Mouse (Mus musculus) forebrain, embryonic 12.5 days (tissue): Measurements from ENCODE around the gene Ptgfrn. TPM values are rescaled to one million over a fixed set of nuclear protein-coding genes. Genes with fewer than 3 reads are reported as not detected.
A peak's percentile ranks its signal among the peaks of the same experiment; 100 is the strongest.

Experiments used
- ATAC-seq: fragments of 200-750 bp; cut with Nextera tagmentation; 2 replicates; pipeline ENCODE4 v1.8.0; 2017; ENCODE audit warnings: moderate TSS enrichment; ENCODE audit not compliant: low FRiP score
- H3K27ac ChIP-seq: fragments of 300-500 bp; sonication (generic); 2 replicates; pipeline ENCODE4 v1.5.1; 2016; ENCODE audit warnings: mild to moderate bottlenecking
- H3K27me3 ChIP-seq: fragments of 300-500 bp; sonication (generic); 2 replicates; pipeline ENCODE4 v1.6.1; 2016; ENCODE audit warnings: mild to moderate bottlenecking
- H3K36me3 ChIP-seq: fragments of 300-500 bp; sonication (generic); replicated peaks from 2 replicates; pipeline ENCODE4 v1.6.1; 2016; ENCODE audit warnings: mild to moderate bottlenecking
- H3K4me1 ChIP-seq: fragments of 300-500 bp; sonication (generic); 2 replicates; pipeline ENCODE4 v1.6.1; 2016
- H3K4me2 ChIP-seq: fragments of 300-500 bp; sonication (generic); 2 replicates; pipeline ENCODE4 v1.6.1; 2016; ENCODE audit warnings: mild to moderate bottlenecking, moderate library complexity
- H3K4me3 ChIP-seq: fragments of 300-500 bp; sonication (generic); replicated peaks from 2 replicates; pipeline ENCODE4 v1.5.1; 2016; ENCODE audit warnings: mild to moderate bottlenecking
- H3K9ac ChIP-seq: fragments of 300-500 bp; sonication (generic); 2 replicates; pipeline ENCODE4 v1.6.1; 2016; ENCODE audit warnings: mild to moderate bottlenecking
- H3K9me3 ChIP-seq: fragments of 300-500 bp; sonication (generic); 2 replicates; pipeline ENCODE4 v1.6.1; 2016
- WGBS: fragments of 180-500 bp; shearing (Covaris S2); methylation state at CpG from one replicate; pipeline ENCODE4 v1.1.7; 2016; 5-methylcytosine and 5-hydroxymethylcytosine counted together
- polyA plus RNA-seq: library from polyadenylated mRNA; unstranded; fragments of >200 nt; fragmentation: Nextera tagmentation; extraction: Ambion mirVana; gene quantifications from 2 replicates; pipeline ENCODE4 v1.2.1, GENCODE M21; 2016

Gene Ptgfrn
- polyA plus RNA-seq, result 3.9 and 4.5 TPM in 2 replicates

DNA sequence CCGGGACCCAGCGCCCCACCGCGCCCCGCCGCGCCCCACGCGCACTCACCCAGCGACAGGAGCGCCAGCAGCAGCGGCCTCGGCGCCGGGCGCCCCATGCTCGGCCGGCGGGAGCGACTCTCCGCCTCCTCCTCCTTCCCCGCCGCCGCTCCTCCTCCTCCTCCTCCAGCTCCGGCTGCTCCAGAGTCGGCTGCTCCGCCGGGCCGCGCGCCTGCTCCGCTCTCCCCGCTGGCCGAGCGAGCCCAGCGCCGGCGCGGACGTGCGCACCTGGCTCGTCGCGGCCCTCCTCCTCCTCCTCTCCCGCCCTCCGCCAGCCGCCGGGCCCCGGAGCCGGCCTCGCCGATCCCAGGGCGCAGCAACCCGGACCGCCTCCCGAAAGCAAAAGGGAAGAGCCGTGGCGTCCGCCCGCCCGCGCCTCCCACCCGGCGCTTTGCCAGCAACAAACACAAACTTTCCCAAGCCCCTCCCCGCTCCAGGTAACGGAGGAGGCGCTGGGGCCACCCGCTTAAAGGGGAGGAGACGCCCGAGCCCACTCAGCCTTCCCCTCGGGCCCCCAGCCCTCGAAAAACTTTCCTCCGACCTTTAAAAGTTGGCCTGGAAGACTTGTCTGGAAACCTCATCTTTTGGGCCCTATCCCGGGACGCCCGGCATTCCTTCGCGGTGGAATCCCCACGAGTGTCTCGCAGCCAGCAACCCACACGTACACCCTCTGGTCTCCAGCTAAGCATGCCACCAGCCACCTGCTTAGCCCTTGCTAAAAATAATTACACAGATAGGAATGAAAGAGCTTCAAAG, at the start of gene Ptgfrn:
Gene Ptgfrn, minus strand, starts transcription at position 236 of the 795 bp plus-strand sequence.
- Histone ChIP-seq H3K9ac (peak within 1 kb of the TSS; percentile 96), H3K27me3 (no peaks in the 10 kb centered on the region), H3K27ac (peak within 1 kb of the TSS; percentile 89), H3K4me2 (peak within 1 kb of the TSS; percentile 86), H3K4me1 (peaks cover 60% of the 10 kb centered on the region), H3K9me3 (no peaks in the 10 kb centered on the region), H3K4me3 (peak within 1 kb of the TSS; percentile 83), H3K36me3 (no peaks in the 10 kb centered on the region)
- under 1% methylated on average over 52 of the region's 81 CpGs for WGBS
- peak; percentile 78 for ATAC-seq

DNA sequence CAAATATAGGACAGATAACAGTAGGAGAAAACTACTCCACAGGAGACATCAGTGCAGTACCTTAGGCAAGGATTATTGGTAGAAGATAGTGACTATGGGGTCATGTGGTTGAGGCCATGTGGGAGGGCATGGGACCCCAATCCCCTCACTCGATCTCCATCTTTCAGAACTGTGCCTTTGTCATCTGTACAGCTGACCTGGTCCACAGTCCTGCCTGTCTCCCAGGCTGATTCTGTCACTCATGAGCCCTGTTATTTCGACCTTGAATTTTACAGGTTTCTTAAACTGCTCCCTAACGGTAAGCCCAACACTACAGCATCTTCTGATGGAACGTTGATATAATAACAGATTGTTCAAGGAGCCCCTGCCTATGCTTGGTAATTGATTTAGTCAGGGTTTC, 49.6 kb upstream of the Ptgfrn start:
- no peak for ATAC-seq
- Histone ChIP-seq H3K9ac (no peak overlapping the region), H3K36me3 (no peaks in the 10 kb centered on the region), H3K4me2 (no peak overlapping the region), H3K4me1 (peaks cover 23% of the 10 kb centered on the region), H3K4me3 (no peak overlapping the region), H3K9me3 (no peaks in the 10 kb centered on the region), H3K27ac (no peak overlapping the region), H3K27me3 (no peaks in the 10 kb centered on the region)
- 93% methylated on average over 4 of the region's 4 CpGs for WGBS

DNA sequence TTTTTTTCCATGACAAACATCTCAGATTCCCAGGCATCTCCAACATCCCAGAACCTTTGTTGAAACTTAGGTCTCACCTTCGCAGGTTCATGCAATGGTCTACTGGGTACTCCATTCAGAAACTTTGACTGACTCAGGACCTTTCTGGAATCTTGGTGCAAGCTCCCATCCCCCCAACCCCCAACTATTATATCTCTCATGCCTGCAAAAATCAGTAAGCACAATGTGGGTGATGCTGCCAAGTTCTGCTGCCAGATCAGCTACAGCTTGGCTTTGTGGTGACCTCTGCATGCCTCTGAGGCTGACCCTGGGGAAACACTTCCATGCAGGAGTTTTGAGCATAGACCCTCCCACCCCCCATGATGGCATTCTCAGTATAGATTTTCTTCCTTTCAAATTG, 44.0 kb upstream of the Ptgfrn start:
- no peak overlapping the region for H3K4me3 ChIP-seq
- H3K27me3 ChIP-seq, result no peaks in the 10 kb centered on the region
- H3K9me3 ChIP-seq, result no peaks in the 10 kb centered on the region
- H3K36me3 ChIP-seq, result no peaks in the 10 kb centered on the region
- ATAC-seq, result no peak
- H3K4me1 ChIP-seq, result no peaks in the 10 kb centered on the region
- no peak overlapping the region for H3K9ac ChIP-seq
- no peak overlapping the region for H3K4me2 ChIP-seq
- 97% methylated on average over 1 of the region's 1 CpGs for WGBS
- H3K27ac ChIP-seq, result no peak overlapping the region

DNA sequence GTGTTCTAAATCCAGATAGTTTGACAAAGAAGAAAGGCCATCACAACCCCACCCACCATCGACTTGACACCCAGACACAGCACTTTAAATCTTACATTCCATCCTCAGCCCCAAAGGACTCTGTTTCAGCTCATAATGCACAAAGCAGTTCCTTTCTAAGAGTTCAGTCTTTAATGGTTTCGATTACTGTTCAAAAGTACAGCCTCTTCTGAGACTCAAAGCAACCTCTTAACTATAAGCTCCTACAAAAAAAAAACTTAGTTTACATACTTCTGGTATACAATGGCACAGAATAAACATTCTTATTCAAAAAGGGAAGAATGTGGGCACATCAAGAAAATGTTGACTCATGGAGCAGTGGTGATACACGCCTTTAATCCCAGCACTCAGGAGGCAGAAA, 43.3 kb upstream of the Ptgfrn start:
- Histone ChIP-seq H3K4me1 (no peaks in the 10 kb centered on the region), H3K36me3 (no peaks in the 10 kb centered on the region), H3K4me2 (no peak overlapping the region), H3K27me3 (no peaks in the 10 kb centered on the region), H3K9me3 (no peaks in the 10 kb centered on the region), H3K27ac (no peak overlapping the region), H3K9ac (no peak overlapping the region), H3K4me3 (no peak overlapping the region)
- ATAC-seq, result no peak
- WGBS, result 77% methylated on average over 3 of the region's 3 CpGs

DNA sequence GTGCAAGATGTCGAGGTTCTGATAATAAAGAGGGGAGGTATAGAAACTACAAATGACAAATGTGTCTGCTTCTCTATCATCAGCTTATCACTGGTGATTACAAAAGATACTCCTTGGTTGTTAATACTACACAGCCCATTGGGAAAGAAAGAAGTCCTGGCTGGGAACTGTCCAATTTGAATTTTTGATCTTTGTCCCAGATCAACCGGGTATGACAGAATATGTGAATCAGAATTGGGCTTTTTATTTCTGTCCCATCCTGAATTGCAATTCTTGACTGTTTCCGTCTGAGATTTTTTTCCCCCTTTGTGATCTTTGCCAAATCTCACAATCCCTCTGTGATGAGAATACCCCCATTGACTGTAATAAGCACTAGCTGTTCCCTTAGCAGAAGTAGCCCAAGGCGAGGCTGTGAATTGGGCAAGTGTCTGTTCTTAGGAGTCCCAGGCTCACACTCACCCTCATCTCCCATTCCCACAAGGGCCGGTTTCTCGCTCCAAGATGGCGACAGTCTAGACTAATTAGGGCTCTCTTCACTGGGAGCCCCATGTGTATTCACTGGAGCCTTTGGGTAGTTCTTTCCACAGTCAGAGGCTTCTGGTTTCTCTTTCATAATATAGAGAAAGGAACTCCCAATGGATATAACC, 36.2 kb upstream of the Ptgfrn start:
- ATAC-seq, result no peak
- H3K27me3 ChIP-seq, result no peaks in the 10 kb centered on the region; the same call in 1 of the 2 replicates
- H3K9me3 ChIP-seq, result 0 out of 2 replicates have a peak, but pooled peaks cover 3% of the 10 kb centered on the region
- no peak overlapping the region for H3K4me2 ChIP-seq
- WGBS, result 71% methylated on average over 7 of the region's 7 CpGs
- no peak overlapping the region for H3K4me3 ChIP-seq
- H3K4me1 ChIP-seq, result peaks cover 25% of the 10 kb centered on the region
- peak overlapping the region; percentile 63; the same call in 1 of the 2 replicates for H3K27ac ChIP-seq
- no peaks in the 10 kb centered on the region for H3K36me3 ChIP-seq
- H3K9ac ChIP-seq, result no peak overlapping the region

DNA sequence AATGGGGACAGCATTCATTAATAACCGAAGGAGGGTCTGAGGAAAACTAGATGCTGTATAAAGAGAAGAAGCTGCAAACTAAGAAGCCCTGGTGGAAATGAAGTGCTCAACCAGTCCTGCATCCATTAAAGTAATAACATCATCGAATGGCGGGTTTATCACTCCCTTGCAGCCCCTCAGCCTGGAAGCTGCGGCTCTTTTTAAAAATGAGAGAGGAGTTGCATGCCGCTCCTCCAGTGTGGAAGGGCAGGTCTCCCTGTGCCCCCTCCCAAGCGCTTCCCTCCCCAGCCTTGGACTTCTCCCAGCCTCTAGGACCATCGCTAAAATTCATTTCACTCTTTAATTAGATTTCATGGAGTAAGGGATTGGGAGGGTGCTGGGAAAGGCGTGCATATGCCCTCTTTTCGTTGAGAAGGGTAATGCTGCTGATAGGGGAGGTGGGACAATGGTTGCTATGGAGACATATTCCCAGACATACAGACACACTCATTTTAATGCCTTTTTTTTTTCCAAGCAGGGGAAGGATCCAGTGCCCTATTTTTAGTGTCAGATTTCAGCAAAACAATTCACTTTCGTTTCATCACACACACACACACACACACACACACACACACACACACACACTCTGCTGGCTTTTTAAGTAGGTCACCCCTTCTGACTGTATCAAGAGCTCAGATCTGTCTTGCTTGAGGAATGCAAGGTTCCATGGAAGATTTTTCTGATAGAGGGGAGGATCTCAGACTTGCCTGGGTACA, 35.4 kb upstream of the Ptgfrn start:
- H3K27me3 ChIP-seq, result no peaks in the 10 kb centered on the region; the same call in 1 of the 2 replicates
- H3K27ac ChIP-seq, result peak overlapping the region; percentile 63
- no peak overlapping the region for H3K9ac ChIP-seq
- H3K9me3 ChIP-seq, result 0 out of 2 replicates have a peak, but pooled peaks cover 3% of the 10 kb centered on the region
- peaks cover 25% of the 10 kb centered on the region for H3K4me1 ChIP-seq
- ATAC-seq, result peak; percentile 76
- H3K36me3 ChIP-seq, result no peaks in the 10 kb centered on the region
- 35% methylated on average over 10 of the region's 10 CpGs for WGBS
- peak overlapping the region; percentile 33 for H3K4me2 ChIP-seq
- no peak overlapping the region for H3K4me3 ChIP-seq

DNA sequence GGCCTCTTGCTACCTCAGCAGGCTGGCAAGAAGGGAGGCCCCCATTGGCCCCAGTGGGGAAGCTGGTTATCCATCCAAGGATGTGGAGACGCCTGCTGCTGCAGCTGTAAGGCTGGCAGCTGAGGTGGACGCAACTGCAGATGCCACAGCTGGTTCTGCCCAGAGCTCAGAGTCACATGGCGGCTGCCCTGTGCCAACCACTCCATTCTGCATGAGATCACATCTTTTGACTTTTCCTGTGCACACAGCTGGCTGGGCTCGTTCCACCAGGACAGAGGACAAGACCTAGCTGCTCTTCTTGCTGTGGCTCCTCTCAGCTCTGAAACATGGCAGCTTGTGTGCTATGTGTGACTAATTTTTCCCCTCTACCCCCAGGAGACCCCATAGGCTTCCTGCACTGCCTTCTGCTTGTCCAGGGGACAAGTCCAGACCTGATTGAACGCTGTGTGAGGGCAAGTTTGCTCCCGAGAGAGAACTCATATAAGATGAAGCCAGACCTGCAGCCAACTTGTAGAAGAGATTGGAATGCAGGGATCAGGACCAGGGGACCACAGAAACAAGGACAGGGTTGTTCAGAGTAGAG, 34.4 kb upstream of the Ptgfrn start:
- no peak for ATAC-seq
- no peak overlapping the region for H3K4me2 ChIP-seq
- H3K9me3 ChIP-seq, result 0 out of 2 replicates have a peak, but pooled peaks cover 3% of the 10 kb centered on the region
- H3K4me1 ChIP-seq, result peaks cover 25% of the 10 kb centered on the region
- 73% methylated on average over 6 of the region's 6 CpGs for WGBS
- no peaks in the 10 kb centered on the region for H3K36me3 ChIP-seq
- H3K27me3 ChIP-seq, result no peaks in the 10 kb centered on the region; the same call in 1 of the 2 replicates
- no peak overlapping the region for H3K4me3 ChIP-seq
- H3K9ac ChIP-seq, result no peak overlapping the region
- H3K27ac ChIP-seq, result no peak overlapping the region

DNA sequence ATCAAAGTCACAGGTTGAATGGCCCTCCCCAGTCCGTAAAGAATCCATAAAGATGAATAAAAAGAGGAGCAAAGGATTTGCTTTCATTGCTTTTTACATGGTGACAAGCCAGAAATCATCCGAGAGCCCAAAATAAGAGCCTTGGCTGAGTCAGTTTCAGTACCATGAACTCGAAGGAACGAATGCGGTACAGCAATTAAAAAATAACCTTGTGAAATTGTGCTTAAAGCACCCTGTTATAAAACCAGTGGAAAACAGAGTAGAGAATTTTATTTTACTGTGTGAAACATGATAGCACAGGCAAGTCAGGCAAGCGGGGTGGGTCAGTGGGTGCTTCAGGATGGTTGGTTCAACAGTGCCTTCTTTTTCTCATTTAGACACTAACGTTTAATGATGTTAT, 33.4 kb upstream of the Ptgfrn start:
- whole genome bisulfite sequencing, result 88% methylated on average over 7 of the region's 7 CpGs

DNA sequence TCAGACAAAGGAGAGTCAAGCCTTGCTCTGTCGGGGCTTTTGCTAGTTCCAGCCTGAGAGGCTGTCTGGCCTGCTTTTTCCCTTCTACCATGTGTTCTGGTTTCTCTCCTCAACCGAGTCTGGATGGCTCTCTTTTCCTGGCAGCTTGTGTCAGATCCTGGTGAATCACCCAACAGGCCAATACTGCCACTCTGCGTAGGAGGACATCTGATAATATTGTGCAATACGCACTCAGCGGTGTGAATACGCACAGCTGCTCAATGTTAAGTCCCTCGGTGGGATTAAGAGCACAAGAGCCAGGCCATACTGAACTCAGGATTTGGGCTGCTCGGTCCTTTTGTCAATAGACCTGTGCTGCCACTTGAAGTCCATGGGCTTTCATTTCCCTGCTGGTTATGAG, 31.8 kb upstream of the Ptgfrn start:
- no peak overlapping the region for H3K4me3 ChIP-seq
- H3K4me1 ChIP-seq, result peaks cover 25% of the 10 kb centered on the region
- H3K36me3 ChIP-seq, result no peaks in the 10 kb centered on the region
- H3K9me3 ChIP-seq, result no peaks in the 10 kb centered on the region
- H3K27me3 ChIP-seq, result no peaks in the 10 kb centered on the region; the same call in 1 of the 2 replicates
- no peak overlapping the region for H3K9ac ChIP-seq
- no peak overlapping the region for H3K27ac ChIP-seq
- WGBS, result 82% methylated on average over 8 of the region's 8 CpGs
- H3K4me2 ChIP-seq, result no peak overlapping the region
- no peak for ATAC-seq

More for the DNA sequence above, 33.4 kb upstream of the Ptgfrn start:
- H3K4me3 ChIP-seq, result no peak overlapping the region
- no peak for ATAC-seq
- H3K27me3 ChIP-seq, result no peaks in the 10 kb centered on the region; the same call in 1 of the 2 replicates
- H3K27ac ChIP-seq, result no peak overlapping the region
- H3K36me3 ChIP-seq, result no peaks in the 10 kb centered on the region
- H3K4me1 ChIP-seq, result peaks cover 25% of the 10 kb centered on the region
- 0 out of 2 replicates have a peak, but pooled peaks cover 3% of the 10 kb centered on the region for H3K9me3 ChIP-seq
- H3K4me2 ChIP-seq, result no peak overlapping the region
- H3K9ac ChIP-seq, result no peak overlapping the region

DNA sequence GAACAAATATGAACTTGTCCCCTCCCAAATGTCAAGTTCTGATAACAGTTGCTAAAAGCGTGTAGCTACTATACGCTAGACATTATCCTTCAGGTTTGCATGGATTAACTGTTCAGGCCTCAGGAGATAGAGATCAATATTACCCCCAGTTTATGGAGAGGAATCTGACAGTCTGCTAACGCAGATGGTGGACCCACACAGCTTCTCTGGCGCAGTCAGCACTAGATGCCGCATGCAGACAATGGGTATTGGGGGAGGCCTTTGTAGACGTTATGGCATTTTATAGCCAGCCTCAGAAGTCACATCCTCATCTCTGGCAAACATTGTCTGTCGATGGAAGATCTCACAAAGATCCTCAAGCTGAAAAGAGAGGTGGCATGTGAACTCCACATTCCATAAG, 29.9 kb upstream of the Ptgfrn start:
- H3K36me3 ChIP-seq, result no peaks in the 10 kb centered on the region
- WGBS, result 90% methylated on average over 7 of the region's 7 CpGs
- H3K4me3 ChIP-seq, result no peak overlapping the region
- no peak overlapping the region for H3K9ac ChIP-seq
- H3K9me3 ChIP-seq, result no peaks in the 10 kb centered on the region
- no peak overlapping the region for H3K4me2 ChIP-seq
- peaks cover 16% of the 10 kb centered on the region for H3K4me1 ChIP-seq
- H3K27ac ChIP-seq, result no peak overlapping the region
- no peaks in the 10 kb centered on the region; the same call in 1 of the 2 replicates for H3K27me3 ChIP-seq
- no peak for ATAC-seq

DNA sequence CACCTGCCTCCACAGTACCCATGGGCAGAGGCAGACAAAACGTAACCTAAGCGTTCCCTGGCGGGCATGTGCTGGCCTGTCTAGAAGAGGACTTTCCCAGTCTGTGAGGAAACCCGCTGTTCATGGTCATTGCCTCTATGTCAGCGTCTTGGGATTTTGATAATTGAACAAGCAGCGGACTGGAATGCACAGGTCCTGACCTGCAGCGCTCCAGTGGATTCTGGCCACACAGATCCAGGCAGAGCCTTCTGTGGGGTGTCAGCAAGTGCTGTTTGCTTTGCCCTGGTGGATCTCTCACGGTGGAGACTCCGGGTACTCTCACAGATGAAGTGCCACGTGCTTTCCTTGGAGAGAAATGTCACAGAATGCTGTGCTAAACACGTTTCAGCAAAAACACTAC, 26.4 kb upstream of the Ptgfrn start:
- H3K4me1 ChIP-seq, result peaks cover 6% of the 10 kb centered on the region
- no peaks in the 10 kb centered on the region for H3K27me3 ChIP-seq
- no peak for ATAC-seq
- H3K27ac ChIP-seq, result no peak overlapping the region
- no peak overlapping the region for H3K4me3 ChIP-seq
- no peaks in the 10 kb centered on the region for H3K36me3 ChIP-seq
- H3K4me2 ChIP-seq, result no peak overlapping the region
- no peak overlapping the region for H3K9ac ChIP-seq
- no peaks in the 10 kb centered on the region for H3K9me3 ChIP-seq
- WGBS, result 62% methylated on average over 11 of the region's 11 CpGs

DNA sequence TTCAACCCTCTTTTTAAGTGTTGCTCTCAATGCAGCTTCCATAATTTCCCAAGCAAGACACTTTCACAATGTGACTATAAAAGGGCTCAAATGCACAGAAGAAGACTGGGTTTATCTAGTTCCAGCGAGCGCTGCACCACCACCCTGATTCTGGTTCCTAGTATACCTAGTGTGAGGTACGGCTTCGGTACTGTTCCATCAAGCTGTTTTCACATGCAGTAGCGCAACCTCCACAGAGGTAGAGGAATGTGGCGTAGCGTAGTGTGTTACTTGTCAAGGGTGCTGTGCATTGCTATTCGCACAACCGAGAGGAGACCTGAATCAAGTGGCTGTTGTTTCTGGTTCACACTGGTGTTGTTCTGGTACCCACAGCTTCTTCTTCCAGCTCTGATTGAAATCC, 24.8 kb upstream of the Ptgfrn start:
- H3K4me3 ChIP-seq, result no peak overlapping the region
- no peaks in the 10 kb centered on the region for H3K27me3 ChIP-seq
- 96% methylated on average over 9 of the region's 9 CpGs for WGBS
- H3K9ac ChIP-seq, result no peak overlapping the region
- no peaks in the 10 kb centered on the region for H3K9me3 ChIP-seq
- no peak for ATAC-seq
- peaks cover 13% of the 10 kb centered on the region for H3K4me1 ChIP-seq
- no peak overlapping the region for H3K27ac ChIP-seq
- no peak overlapping the region for H3K4me2 ChIP-seq
- no peaks in the 10 kb centered on the region for H3K36me3 ChIP-seq
